Mouse (Mus musculus) embryo, embryonic 11 days (tissue): ENCODE measurements around the gene Cyb561d1.

ENCODE experiments used
- DNase-seq: peaks from one replicate; pipeline ENCODE4 v3.0.0-alpha.2; 2015

The Cyb561d1 gene

DNA sequence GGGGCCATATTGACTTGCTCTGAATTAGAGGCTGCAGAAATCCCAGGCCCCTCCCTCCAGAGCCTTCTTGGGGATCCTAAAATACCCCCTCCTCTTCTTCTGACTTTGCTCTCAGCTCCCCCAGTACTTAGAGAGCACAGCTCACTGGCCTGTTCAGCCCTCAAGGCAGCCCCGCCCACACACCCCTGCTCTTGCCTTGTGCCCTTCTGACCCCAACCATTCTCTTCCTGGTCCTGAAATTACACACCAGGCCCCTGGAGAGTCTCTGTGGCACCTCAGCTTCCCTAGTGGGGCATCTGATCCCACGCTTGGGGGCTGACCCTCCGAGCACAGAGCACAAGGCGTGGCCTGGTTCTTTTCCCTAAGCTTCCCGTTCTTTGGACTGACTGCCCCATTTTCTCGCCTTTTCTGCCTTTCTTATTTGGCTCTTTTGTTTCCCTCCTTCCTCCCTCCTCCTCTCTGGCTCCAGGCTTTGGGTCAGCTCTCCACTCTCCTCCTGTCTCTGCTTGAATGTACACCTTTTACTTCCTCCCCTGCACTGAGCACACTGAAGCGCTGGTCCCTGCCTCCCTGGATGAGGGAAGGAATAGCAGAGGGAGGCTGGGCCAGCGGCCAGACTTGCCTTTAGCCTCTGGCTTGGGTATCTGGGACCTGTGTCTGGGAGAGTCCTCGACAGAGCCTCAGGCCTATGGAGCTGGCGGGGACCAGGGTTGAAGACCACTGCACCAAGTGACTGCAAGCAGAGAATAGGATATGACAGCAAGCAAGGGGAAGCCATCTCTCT, 35.3 kb downstream of the Cyb561d1 start:
- peak; percentile 64 for DNase-seq

DNA sequence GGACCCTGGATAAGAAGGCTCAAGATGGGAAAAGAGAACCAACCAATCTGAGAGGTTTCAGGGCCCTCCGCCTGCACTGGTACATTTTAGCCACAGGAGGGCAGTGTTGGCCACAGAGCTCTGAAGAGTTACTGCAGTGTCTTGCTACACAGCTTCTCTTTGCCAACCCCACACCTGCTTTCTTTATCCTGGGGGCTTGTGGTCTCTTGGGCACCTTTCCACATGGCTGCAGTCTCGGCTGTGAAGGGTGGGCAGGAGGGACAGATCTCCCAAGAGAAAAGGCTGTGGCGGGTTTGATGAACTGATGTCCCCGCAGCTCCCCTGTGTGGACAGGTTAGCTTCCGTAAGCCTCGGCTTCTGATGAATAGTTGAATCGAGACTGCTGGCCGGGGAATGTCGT, 36.2 kb downstream of the Cyb561d1 start:
- peak; percentile 86 for DNase-seq

DNA sequence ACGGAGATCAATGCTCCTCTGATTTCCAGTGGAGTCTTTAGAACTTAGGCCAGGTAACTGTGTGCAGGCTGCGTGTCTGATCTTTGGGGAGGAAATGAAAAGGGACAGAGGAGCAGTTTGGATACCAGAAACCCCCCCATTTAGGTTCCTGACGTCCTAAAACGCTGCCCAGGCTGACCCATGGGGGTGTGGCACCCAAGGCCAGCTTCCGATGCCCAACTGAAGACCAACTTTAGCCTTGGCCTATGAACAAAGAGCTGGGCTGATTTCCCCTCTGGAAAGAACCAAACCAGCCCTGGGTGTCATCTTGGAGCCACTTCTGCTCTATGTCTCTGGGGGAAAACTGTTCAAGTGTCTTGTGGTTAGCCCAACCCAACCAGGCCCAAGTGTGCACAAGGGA, 36.9 kb downstream of the Cyb561d1 start:
- no peak for DNase-seq

DNA sequence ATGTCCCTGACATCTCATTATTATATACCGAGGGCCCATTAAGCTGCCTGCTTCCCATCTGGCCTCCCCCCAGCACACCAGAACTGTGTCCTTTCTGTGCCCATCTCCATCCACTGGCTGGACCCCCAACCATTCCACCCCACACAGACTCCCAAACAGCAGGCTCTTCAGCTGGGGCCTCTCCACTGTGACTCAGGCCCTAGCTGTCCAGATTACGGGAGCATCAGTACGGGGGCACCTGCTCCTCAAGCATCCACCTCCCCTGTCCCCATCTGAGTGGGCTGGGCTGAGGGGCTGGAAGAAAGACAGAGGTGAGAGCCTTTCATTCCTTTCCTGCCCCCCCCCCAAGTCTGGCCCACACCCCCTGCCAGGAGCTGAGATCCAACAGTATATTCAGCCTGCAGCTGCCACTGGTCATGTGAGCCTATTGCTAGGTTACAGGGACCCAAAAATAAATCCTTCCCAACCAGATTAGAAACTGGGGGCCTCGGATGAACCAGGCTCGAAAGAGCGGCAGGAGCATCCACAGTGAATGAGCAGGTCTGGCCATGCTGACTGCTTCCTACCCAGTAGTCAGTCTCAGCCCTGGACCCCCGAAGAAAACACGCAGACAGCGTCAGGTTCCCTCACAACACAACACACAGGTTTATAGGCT, 42.5 kb downstream of the Cyb561d1 start:
- no peak for DNase-seq

DNA sequence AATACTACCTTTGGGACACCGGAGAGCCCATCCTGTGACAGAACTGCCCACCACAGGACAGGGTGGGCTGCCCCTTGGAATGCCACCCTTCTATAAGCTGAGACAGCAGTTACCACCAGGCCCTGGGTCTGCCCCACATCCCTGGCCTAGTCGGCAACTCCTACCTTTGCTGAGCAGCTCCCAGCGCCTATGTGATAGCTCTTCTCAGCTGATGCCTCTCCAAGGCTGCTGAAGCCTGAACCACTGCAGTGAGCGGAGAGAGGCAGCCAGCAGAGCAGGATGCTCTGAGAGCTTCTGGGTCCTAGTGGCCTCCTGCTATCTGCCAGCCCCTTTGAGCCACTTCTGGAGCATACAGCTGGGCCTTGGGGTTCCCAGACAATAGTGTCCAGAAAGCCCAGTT, 46.4 kb downstream of the Cyb561d1 start, which contains the start of gene Gpr61:
Gpr61 (minus strand) TSS at position 227 of the 400 bp plus-strand sequence.
- no peak for DNase-seq

DNA sequence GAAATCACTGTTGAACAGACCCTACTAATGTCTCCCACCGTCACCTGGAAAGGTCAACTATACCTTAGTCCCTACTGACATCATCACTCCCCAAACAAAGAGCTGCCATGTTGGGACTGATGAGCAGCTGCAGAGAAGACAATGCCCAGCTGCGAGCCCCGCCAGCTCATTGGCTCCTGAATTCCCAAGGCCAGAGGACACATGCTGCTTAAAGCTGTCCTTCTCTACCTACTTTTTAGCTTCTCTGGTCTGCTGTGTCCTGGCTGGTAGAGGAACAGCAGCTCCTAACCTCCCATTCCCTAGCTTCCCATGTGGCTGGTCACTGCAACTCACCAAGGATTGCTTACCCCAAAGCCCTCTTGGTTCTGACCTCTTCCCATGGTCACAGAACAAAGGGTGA, 48.7 kb downstream of the Cyb561d1 start:
- no peak for DNase-seq

DNA sequence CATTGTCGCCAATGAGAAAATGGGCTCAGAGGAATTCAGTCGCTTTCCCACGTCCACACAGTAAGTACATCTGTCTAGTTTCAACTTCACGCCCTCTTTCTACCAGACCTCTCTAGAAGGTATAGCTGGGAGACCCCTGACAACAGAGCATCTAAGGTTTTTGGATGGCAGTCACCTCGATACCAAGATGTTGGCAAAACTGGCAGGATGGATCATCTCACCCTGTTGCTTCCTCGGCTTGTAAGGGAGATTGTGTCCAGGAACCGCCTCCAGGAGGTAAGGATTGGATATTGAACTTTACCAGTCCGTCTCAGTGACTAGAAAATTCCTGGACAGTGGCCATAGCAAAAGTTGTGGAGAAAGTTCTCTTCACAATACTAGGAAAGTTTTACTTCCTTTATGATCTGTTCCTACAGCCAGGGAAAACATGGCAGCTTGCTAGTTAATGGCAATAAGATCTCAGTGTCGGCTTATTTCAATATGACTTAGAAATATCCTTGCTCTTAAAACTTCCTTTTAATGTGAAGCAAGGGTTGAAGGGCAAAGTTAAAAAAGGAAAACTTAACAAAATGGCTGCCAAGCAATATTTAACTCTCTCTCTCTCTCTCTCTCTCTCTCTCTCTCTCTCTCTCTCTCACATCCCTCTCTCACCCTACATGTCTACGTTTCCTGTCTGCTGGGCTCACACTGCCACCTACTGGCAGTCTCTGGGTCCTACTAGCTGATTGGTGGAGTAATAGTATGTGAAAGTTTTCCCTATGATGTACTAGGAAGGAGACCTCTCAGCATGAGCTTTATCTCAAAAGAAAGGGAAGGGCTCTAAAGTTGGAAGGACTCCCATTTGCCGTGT, 53.4 kb downstream of the Cyb561d1 start:
- DNase-seq = peak; percentile 85

DNA sequence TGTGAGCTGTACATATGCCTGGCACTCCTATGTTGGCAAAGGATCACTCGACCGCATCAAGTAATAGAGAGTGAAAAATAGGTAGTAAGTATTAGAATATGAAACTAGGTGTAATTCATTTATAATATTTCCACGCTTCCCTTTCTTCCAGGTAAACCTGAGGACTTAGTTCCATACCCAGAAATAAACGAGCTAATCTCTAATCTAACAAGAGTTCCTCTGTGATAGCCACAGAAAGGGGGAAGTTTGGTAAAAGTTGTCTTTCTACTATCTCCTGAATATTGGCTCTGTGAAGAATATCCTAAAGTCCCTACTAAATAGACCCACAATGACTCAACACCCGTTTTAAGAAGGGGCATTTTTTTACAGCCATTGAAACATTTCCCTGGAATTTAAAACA, 54.3 kb downstream of the Cyb561d1 start:
- DNase-seq = no peak
